Mouse (Mus musculus) erythroblast, adult 5-6 weeks (primary cell): ENCODE results near the gene Dysf. TPM values are rescaled to one million over a fixed set of nuclear protein-coding genes. Genes with fewer than 3 reads are reported as not detected.
"Not testable (repeated sequence)": the region's sequence is repeated elsewhere in the genome, so short reads cannot be mapped to it uniquely, and the experiment has no call there.

Source experiments
- ATAC-seq: replicated peaks from 2 replicates; pipeline ENCODE4 v1.8.0; 2016; ENCODE audit warnings: moderate number of reproducible peaks, mild to moderate bottlenecking, moderate TSS enrichment, inconsistent platforms; ENCODE audit not compliant: poor library complexity, low FRiP score, severe bottlenecking
- total RNA-seq, 2 experiments: library from RNA; stranded (forward) in 1 of 2; stranded (reverse) in 1 of 2; fragments of 150-400 nt in 1 of 2; fragments of 200-764, 138-1000 nt in 1 of 2; gene quantifications; 2 replicates each; pipeline versions ENCODE4 v1.2.3 to v1.2.4; 2015 to 2017; ENCODE audit warnings: low replicate concordance in 2 of 2

Dysf gene
- total RNA-seq (2015; ENCODE audit: low replicate concordance) (not detected in 2 replicates), total RNA-seq (2017; ENCODE audit: low replicate concordance) (under 0.01 and 0.28 TPM in 2 replicates)

- no peak for ATAC-seq
These were observed at the start of gene Dysf for GRCm38 (mm10) chr6:84008363-84009171. Gene Dysf (plus strand): TSS chr6:84008590.

- no peak for ATAC-seq
These were observed 20.7 kb upstream of the Dysf start for GRCm38 (mm10) chr6:83987642-83988041.

- no peak for ATAC-seq
These were observed 5.7 kb upstream of the Dysf start for GRCm38 (mm10) chr6:84002716-84003115.

- ATAC-seq: no peak
These were observed 4.1 kb upstream of the Dysf start for GRCm38 (mm10) chr6:84004295-84004694.

- no peak for ATAC-seq
These were observed 932 bp downstream of the Dysf start for GRCm38 (mm10) chr6:84009172-84009872.

GRCm38 (mm10) chr6:84009915-84010302 lies 1.5 kb downstream of the Dysf start:
- ATAC-seq: no peak

GRCm38 (mm10) chr6:84010303-84011225 lies 2.2 kb downstream of the Dysf start:
- no peak for ATAC-seq

- not testable (repeated sequence) for ATAC-seq
These were observed 6.7 kb downstream of the Dysf start for GRCm38 (mm10) chr6:84014961-84015683.

- no peak for ATAC-seq
These were observed 8.5 kb downstream of the Dysf start for GRCm38 (mm10) chr6:84016851-84017250.

- ATAC-seq: no peak
These were observed 9.0 kb downstream of the Dysf start for GRCm38 (mm10) chr6:84017392-84017791.

GRCm38 (mm10) chr6:84018906-84019550 lies 10.6 kb downstream of the Dysf start:
- ATAC-seq: no peak

- ATAC-seq: no peak
These were observed 11.6 kb downstream of the Dysf start for GRCm38 (mm10) chr6:84020002-84020401.

- no peak for ATAC-seq
These were observed 13.6 kb downstream of the Dysf start for GRCm38 (mm10) chr6:84021990-84022389.

GRCm38 (mm10) chr6:84025636-84026035 lies 17.2 kb downstream of the Dysf start:
- no peak for ATAC-seq

- no peak for ATAC-seq
These were observed 20.4 kb downstream of the Dysf start for GRCm38 (mm10) chr6:84028791-84029190.

- no peak for ATAC-seq
These were observed 21.4 kb downstream of the Dysf start for GRCm38 (mm10) chr6:84029775-84030174.

GRCm38 (mm10) chr6:84032516-84032915 lies 24.1 kb downstream of the Dysf start:
- ATAC-seq: not testable (repeated sequence)

GRCm38 (mm10) chr6:84043251-84043940 lies 35.0 kb downstream of the Dysf start:
- ATAC-seq: no peak
